Mouse (Mus musculus): ENCODE measurements around the gene Immp2l. TPM values are rescaled to one million over a fixed set of nuclear protein-coding genes. Genes with fewer than 3 reads are reported as not detected.

The Immp2l gene
- polyA plus RNA-seq, 1 experiment from 2014 or later, result 10.3 TPM

DNA sequence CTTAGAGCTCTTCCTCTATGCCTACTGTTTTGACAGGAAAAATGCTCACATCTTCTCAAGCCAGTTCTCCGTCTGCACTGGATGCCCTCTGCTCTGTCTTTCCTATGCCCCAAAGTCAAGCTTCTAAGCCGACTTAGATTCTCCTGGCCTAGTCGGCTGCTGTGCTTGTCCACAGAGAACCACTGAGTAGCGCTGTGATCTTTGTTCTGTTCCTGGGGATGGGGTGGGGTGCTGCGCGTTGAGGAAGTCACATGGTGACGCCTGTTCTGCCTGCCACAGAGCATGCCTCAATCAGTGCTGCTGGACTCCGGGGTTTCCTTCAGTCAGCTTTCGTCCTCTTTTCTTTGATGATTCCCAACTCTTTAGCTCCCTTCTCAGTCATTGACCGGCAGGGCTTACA lies 470.7 kb downstream of the Immp2l start:
- Histone ChIP-seq H3K27me3 (replicated peaks) (no peaks in the 10 kb centered on the region), H3K4me2 (peak overlapping the region; percentile 22; the same call in 1 of the 2 replicates), H3K9me3 (no peaks in the 10 kb centered on the region), H3K36me3 (no peaks in the 10 kb centered on the region), H3K27ac (replicated peaks) (no peak overlapping the region), H3K4me1 (no peaks in the 10 kb centered on the region), H3K4me3 (no peak overlapping the region), H3K9ac (no peak overlapping the region)
- 41% methylated on average over 10 of the region's 10 CpGs for WGBS
- ATAC-seq (ENCODE audit: extremely low read depth, insufficient number of reproducible peaks, low FRiP score, low TSS enrichment), result no peak

DNA sequence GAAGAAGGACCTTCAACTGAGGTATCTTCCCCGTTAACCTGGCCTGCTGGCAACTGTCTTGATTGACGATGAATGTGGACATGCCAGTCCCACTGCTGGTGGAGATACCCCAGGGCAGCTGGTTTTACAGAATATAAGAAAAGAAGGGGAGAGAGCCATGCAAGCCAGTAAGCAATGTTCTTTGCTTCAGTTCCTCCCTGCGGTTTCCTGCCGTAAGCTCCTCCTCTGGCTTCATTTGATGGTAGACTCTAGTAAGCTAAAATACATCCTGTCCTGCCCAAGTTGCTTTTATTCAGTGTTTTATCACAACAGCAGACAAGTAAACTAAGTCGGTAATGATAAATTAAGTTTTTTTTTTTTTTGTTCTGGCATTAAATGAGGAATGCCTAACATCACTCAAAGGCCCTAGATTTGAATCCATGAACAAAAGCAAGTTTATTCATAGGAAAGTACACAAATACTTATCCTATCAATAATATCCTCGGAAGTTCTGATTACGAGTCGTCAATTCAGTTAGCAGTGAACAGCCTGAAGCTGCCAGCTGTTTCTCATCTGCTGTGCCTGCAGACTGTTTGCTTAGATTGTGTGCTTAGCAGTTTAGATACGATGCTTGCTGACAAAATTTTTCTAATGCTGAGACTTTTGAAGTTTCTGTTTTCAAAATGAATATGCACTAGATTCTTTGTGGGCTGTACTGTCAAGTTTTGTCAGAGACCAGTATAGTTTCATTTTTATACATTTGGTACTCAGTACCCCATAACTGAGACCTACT lies 476.3 kb downstream of the Immp2l start:
- no peaks in the 10 kb centered on the region for H3K4me1 ChIP-seq
- no peaks in the 10 kb centered on the region for H3K36me3 ChIP-seq
- H3K9me3 ChIP-seq, result no peaks in the 10 kb centered on the region
- no peaks in the 10 kb centered on the region for H3K27me3 ChIP-seq (replicated peaks)
- H3K4me3 ChIP-seq, result no peak overlapping the region
- H3K9ac ChIP-seq, result no peak overlapping the region
- ATAC-seq (ENCODE audit: extremely low read depth, insufficient number of reproducible peaks, low FRiP score, low TSS enrichment), result no peak
- no peak overlapping the region for H3K27ac ChIP-seq (replicated peaks)
- WGBS, result 65% methylated on average over 9 of the region's 9 CpGs
- no peak overlapping the region for H3K4me2 ChIP-seq

DNA sequence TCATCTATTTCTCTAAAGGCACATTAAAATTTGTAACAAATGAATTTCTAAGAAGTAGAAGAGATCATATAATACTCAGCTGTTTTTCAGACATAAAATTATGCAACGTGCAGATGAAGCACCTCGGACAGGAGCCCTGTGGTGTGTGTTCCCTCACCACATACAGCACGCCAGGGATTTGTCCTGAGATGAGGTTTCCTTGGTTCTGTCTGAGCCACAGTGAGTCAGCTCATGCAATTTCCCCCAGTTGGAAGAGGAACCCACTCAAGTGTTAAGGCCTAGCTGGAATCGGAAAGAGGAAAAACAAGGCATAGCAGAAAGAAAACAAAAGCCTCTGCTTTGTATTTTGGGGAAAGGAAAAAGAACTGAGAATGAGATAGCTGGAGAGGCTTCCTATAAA lies 484.7 kb downstream of the Immp2l start:
- H3K27me3 ChIP-seq (replicated peaks), result no peaks in the 10 kb centered on the region
- no peak for ATAC-seq (ENCODE audit: extremely low read depth, insufficient number of reproducible peaks, low FRiP score, low TSS enrichment)
- no peak overlapping the region for H3K4me2 ChIP-seq
- H3K36me3 ChIP-seq, result no peaks in the 10 kb centered on the region
- H3K27ac ChIP-seq (replicated peaks), result no peak overlapping the region
- 80% methylated on average over 4 of the region's 4 CpGs for WGBS
- no peak overlapping the region for H3K4me3 ChIP-seq
- H3K9ac ChIP-seq, result no peak overlapping the region
- H3K9me3 ChIP-seq, result no peaks in the 10 kb centered on the region
- H3K4me1 ChIP-seq, result no peaks in the 10 kb centered on the region

DNA sequence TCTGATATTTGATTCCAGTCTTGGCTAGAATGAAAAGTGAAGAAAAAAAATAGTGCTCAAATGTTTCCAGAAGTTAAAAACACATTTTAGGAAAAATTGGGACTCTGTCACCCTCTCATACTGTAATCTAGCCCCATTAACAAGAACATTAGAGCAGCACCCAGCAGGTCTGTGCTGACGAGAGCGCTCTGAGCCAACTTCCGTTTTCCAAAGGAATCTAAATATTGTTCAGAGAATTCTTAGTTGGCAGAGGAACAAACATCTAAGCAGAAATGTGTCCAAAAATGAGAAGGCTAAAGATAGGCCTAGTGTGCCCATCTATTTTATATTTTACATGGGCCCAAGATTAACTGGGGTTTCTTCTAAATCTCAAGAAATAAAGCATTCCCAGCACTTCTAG lies 486.7 kb downstream of the Immp2l start:
- Histone ChIP-seq H3K4me1 (no peaks in the 10 kb centered on the region), H3K9me3 (no peaks in the 10 kb centered on the region), H3K27ac (replicated peaks) (no peak overlapping the region), H3K4me2 (no peak overlapping the region), H3K9ac (no peak overlapping the region), H3K36me3 (no peaks in the 10 kb centered on the region), H3K27me3 (replicated peaks) (no peaks in the 10 kb centered on the region), H3K4me3 (no peak overlapping the region)
- 74% methylated on average over 3 of the region's 3 CpGs for WGBS
- no peak for ATAC-seq (ENCODE audit: extremely low read depth, insufficient number of reproducible peaks, low FRiP score, low TSS enrichment)

DNA sequence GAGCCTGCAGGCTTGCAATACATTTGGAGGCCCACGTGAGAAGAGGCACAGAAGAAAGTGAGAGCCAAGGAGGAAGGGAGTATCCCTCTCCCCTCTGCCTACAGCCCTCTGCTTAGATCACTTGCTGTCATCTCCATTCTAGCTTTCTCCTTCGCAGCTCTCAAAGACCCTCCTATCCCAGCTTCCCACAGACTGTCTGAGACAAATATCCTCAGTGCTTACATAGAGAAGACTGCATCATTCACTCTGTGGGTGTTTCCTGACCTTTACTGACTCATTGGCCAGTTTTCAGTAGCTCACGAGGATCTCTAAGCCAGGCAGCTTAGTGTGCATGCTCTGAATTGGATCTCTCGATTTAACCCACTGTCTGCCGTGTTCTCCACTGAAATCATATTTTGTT lies 495.0 kb downstream of the Immp2l start:
- no peak for ATAC-seq (ENCODE audit: extremely low read depth, insufficient number of reproducible peaks, low FRiP score, low TSS enrichment)
- H3K27ac ChIP-seq (replicated peaks), result no peak overlapping the region
- no peak overlapping the region for H3K9ac ChIP-seq
- H3K9me3 ChIP-seq, result no peaks in the 10 kb centered on the region
- no peak overlapping the region for H3K4me3 ChIP-seq
- H3K4me2 ChIP-seq, result no peak overlapping the region
- H3K4me1 ChIP-seq, result no peaks in the 10 kb centered on the region
- WGBS, result 50% methylated on average over 5 of the region's 5 CpGs
- no peaks in the 10 kb centered on the region for H3K36me3 ChIP-seq
- H3K27me3 ChIP-seq (replicated peaks), result no peaks in the 10 kb centered on the region

DNA sequence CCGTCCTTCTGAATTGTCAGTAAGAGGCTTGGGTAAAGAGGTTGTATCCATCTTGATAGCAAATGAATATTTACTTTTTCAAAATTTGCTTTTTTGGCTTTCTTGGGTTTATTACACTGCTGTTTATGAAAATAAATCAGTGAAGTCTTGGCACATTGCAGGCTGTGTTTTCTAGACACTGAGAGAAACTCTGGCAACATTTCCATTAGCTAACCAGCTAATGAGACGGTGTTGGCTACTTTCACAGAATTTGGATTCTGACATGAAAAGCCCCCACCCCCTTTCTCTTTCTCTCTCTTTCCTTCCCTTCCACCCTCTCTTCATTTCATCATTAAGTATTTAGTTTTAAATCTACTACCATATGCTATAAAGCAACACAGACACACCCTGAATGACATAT lies 496.4 kb downstream of the Immp2l start:
- no peaks in the 10 kb centered on the region for H3K9me3 ChIP-seq
- H3K9ac ChIP-seq, result no peak overlapping the region
- 70% methylated on average over 2 of the region's 2 CpGs for WGBS
- H3K36me3 ChIP-seq, result no peaks in the 10 kb centered on the region
- no peaks in the 10 kb centered on the region for H3K27me3 ChIP-seq (replicated peaks)
- ATAC-seq (ENCODE audit: extremely low read depth, insufficient number of reproducible peaks, low FRiP score, low TSS enrichment), result no peak
- no peaks in the 10 kb centered on the region for H3K4me1 ChIP-seq
- H3K4me2 ChIP-seq, result no peak overlapping the region
- H3K27ac ChIP-seq (replicated peaks), result no peak overlapping the region
- no peak overlapping the region for H3K4me3 ChIP-seq

DNA sequence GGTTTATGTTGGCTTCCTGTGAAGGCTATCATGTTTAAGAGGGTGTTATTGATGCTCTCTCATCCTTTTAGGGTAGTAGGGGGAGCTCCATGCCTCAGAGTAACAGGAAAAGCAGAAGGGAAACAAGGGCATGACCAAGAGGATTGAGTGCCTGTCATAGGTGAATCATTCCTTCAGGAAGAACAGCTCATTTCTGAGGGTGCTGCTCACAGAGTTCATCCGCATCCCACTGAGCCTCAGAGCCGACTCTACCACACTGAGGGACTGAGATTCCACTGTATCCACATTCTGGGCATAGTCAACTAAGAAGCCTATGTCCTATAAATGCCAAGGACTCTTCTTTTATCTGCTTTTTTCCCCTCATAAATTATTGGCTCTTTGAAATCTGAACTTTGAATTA lies 497.8 kb downstream of the Immp2l start:
- no peaks in the 10 kb centered on the region for H3K27me3 ChIP-seq (replicated peaks)
- ATAC-seq (ENCODE audit: extremely low read depth, insufficient number of reproducible peaks, low FRiP score, low TSS enrichment), result no peak

DNA sequence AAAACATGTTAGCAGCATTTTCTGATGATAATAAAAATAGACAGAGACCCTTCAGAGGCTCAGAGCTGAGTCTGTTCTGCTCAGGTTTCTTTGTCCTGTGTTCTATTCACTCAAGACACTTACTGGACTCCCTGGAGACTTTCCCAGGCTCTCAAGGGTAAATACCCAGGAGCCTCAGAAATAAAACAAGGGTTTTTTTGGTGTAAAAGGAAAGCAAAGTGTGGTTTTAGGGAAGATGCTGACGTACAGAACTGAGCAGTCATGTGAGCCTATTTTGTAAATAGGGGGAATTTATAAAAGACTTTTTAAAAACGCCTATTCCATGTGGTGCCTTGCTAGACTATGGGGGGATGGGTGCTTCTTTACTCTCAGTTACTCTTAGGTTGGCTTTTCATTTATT lies 502.8 kb downstream of the Immp2l start:
- Histone ChIP-seq H3K4me1 (no peaks in the 10 kb centered on the region), H3K9me3 (no peaks in the 10 kb centered on the region), H3K9ac (no peak overlapping the region), H3K4me2 (no peak overlapping the region), H3K27ac (replicated peaks) (no peak overlapping the region), H3K4me3 (no peak overlapping the region), H3K36me3 (no peaks in the 10 kb centered on the region), H3K27me3 (replicated peaks) (no peaks in the 10 kb centered on the region)
- ATAC-seq (ENCODE audit: extremely low read depth, insufficient number of reproducible peaks, low FRiP score, low TSS enrichment), result no peak
- WGBS, result 73% methylated on average over 2 of the region's 2 CpGs

More for the DNA sequence above, 497.8 kb downstream of the Immp2l start:
- Histone ChIP-seq H3K27ac (replicated peaks) (no peak overlapping the region), H3K4me2 (no peak overlapping the region), H3K9ac (no peak overlapping the region), H3K4me1 (no peaks in the 10 kb centered on the region), H3K4me3 (no peak overlapping the region), H3K36me3 (no peaks in the 10 kb centered on the region), H3K9me3 (no peaks in the 10 kb centered on the region)
- 81% methylated on average over 2 of the region's 2 CpGs for WGBS

DNA sequence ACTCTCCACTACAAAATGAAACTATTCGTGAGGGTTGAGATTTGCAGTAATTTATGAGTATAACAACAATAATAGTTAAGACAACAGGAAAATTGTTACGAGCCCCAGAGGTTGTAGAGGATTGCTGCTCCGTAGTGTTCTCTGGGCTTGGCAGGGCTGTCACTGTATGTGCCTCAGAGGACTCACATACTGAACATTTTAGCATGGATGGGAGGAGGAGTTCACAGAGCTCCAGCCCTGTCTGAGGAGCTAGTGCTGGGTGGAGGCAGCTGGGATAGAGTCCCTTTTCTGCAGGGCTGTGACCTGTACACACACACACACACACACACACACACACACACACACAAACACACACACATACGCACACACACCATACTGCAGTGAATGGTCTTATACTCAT lies 504.5 kb downstream of the Immp2l start:
- H3K4me2 ChIP-seq, result no peak overlapping the region
- no peaks in the 10 kb centered on the region for H3K27me3 ChIP-seq (replicated peaks)
- H3K4me1 ChIP-seq, result no peaks in the 10 kb centered on the region
- no peak for ATAC-seq (ENCODE audit: extremely low read depth, insufficient number of reproducible peaks, low FRiP score, low TSS enrichment)
- no peak overlapping the region for H3K9ac ChIP-seq
- 78% methylated on average over 4 of the region's 4 CpGs for WGBS
- H3K9me3 ChIP-seq, result no peaks in the 10 kb centered on the region
- no peak overlapping the region for H3K27ac ChIP-seq (replicated peaks)
- no peak overlapping the region for H3K4me3 ChIP-seq
- H3K36me3 ChIP-seq, result no peaks in the 10 kb centered on the region

DNA sequence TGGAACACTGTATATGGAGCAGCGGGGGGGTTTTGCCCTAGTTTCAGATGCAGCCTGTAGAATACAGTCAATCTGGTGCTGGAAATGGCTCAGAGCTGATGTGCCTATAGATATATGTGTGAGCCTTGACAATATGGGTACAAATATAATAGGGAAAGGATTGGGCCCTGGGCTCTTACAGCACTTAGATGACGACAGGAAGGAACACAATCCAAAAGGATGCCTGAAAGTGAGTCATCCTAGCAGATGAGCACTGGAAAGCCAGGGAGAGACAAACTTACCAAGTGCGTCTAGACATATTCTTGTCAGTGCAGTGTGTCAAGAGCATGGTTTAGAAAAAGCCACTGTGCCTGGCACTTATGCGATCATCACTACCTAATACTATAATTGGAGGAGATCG lies 516.1 kb downstream of the Immp2l start:
- Histone ChIP-seq H3K4me3 (no peak overlapping the region), H3K27ac (replicated peaks) (no peak overlapping the region), H3K27me3 (replicated peaks) (no peaks in the 10 kb centered on the region), H3K4me2 (no peak overlapping the region), H3K4me1 (no peaks in the 10 kb centered on the region), H3K9ac (no peak overlapping the region), H3K36me3 (no peaks in the 10 kb centered on the region), H3K9me3 (no peaks in the 10 kb centered on the region)
- WGBS, result 75% methylated on average over 5 of the region's 5 CpGs
- ATAC-seq (ENCODE audit: extremely low read depth, insufficient number of reproducible peaks, low FRiP score, low TSS enrichment), result no peak

DNA sequence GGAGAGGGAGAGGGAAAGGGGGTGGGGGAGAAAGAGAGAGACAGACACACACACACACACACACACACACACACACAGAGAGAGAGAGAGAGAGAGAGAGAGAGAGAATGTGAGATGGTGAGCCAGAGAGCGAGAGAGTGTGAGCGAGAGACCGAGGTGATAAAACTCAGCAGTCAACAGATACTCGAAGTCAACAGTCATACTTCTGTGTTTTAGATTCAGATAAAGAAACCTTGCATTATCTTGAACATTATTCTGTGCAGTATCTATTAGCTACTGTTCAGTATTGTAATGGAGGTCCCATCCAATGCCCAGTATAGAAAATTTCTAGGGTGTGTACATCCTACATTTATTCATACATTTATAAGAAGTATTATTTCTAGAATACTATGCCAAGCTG lies 527.7 kb downstream of the Immp2l start:
- Histone ChIP-seq H3K4me3 (no peak overlapping the region), H3K9ac (no peak overlapping the region), H3K27ac (replicated peaks) (no peak overlapping the region), H3K4me2 (no peak overlapping the region), H3K4me1 (peaks cover 9% of the 10 kb centered on the region), H3K36me3 (no peaks in the 10 kb centered on the region), H3K27me3 (replicated peaks) (no peaks in the 10 kb centered on the region), H3K9me3 (no peaks in the 10 kb centered on the region)
- no peak for ATAC-seq (ENCODE audit: extremely low read depth, insufficient number of reproducible peaks, low FRiP score, low TSS enrichment)
- WGBS, result 24% methylated on average over 4 of the region's 4 CpGs

DNA sequence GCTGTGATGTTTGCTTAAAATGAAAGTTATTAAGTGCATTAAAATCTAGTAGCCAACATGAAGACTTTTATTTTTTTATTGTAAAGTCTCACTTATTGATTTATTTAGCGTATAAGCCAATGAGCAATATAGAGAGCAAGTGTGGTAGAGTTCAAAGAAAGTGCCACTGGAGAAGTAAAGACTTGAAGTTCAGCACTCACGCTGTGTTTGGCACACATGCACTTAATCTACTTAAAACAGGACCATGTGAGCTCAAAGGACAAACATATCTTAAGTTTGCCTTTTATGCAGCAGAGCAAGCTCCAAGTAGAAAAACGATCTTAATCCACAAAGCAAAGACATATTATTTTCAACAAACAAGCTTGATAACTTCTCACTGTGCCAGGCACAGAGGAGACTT lies 533.9 kb downstream of the Immp2l start:
- H3K27ac ChIP-seq (replicated peaks), result no peak overlapping the region
- 64% methylated on average over 3 of the region's 3 CpGs for WGBS
- peaks cover 17% of the 10 kb centered on the region for H3K4me1 ChIP-seq
- no peak overlapping the region for H3K9ac ChIP-seq
- no peak overlapping the region for H3K4me2 ChIP-seq
- ATAC-seq (ENCODE audit: extremely low read depth, insufficient number of reproducible peaks, low FRiP score, low TSS enrichment), result no peak
- H3K4me3 ChIP-seq, result no peak overlapping the region
- no peaks in the 10 kb centered on the region for H3K27me3 ChIP-seq (replicated peaks)
- H3K9me3 ChIP-seq, result no peaks in the 10 kb centered on the region
- no peaks in the 10 kb centered on the region for H3K36me3 ChIP-seq
